Mouse (Mus musculus) fat pad, adult 2 months (tissue): ENCODE results near the gene Ccdc117.
"Not testable (repeated sequence)": the region's sequence is repeated elsewhere in the genome, so short reads cannot be mapped to it uniquely, and the experiment has no call there.

ENCODE experiments used
- DNase-seq: peaks from one replicate; pipeline ENCODE4 v3.0.0-alpha.2; 2011; ENCODE audit warnings: low read depth, low spot score; ENCODE audit errors: extremely low read depth

Gene Ccdc117

DNA sequence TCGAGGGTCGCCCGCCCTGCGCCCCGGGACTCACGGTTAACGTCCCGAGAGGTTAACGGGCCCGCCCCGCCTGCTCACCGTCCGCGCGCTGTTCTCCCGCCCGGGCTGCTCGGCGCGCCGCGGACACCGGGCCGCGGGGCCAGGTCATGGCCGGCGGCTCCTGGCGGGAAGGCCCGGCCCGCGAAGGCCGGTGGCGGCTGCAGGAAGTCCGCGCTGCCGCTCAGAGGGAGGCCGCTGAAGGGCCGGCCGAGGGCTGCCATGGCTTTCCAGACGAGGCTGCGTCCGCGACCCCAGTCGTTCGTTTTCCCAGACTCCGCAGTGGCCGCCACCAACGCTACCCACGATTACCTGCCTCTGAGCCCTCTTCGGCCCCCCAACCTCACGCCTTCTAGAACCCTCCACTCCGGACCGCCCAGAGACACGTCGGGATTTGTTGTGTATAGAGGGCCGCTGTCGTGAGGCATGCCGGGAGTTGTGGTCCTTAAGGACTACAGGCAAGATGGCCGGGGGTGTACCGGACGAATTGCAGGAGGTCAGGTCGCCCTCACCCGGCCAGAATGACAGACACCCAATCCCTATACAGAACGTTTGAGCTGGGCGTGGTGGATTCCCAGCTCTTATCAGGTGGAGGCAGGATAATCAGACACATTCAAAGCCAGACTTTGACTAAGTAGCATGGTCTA lies at the start of gene Ccdc117:
TSS of gene Ccdc117 (minus strand) at position 389 of the 683 bp plus-strand sequence.
- peak; percentile 78 for DNase-seq

DNA sequence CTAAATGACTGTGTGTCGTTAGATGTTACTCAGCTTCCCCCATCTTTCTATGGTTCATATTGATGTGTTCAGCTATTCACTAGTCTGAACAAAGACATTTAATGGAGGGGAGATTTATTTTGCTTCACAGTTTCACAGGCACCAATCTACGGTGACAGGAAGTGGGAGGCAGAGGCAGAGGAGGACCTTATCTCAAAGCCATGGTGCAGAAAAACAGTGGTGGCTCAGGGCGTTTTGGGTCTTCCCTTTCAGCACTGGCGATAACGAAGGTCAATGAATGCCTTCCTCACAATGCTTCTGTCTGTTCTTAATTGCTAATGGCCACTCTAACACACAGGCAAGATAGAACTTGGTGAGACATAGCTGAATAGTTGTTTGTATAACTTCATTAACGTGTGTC lies 33.1 kb upstream of the Ccdc117 start:
- DNase-seq, result no peak

DNA sequence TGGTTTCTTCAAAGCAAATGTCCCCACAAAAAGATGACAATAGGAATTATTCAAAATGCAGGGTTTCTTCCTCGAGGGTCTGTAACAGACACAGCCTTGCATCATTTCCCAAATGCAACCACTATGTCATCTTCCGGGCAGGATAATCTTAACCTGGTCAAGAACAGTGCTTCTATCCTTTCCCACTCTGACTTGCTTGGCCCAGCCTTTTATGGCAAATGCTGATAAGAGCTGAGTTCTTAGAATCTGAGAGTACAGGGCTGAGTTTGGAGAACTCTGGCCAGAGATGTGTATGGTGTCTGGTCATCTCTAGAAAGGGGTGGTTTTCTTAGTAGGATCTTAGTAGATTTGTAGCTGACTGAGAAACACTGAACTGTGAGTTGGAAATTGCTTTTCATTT lies 31.8 kb upstream of the Ccdc117 start:
- no peak for DNase-seq

DNA sequence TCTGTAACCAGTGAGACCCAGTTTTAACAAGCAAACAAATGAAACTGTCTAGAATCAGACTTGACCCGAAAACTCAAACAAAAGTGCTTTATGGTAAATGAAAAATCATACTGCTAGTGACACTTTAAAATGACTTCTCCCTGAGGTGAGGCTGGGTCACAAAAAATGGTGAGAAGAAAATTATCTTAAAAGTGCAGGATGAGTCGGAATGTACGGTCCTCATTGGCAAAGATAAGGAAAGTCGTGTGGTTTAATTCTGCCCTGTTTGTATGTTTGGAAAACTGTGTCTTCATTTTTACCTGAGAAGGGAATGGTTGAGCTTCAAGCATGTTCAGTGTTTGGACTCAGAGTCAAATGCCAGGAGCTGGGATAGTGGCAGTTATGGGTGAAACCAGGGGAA lies 29.9 kb upstream of the Ccdc117 start:
- DNase-seq, result no peak

DNA sequence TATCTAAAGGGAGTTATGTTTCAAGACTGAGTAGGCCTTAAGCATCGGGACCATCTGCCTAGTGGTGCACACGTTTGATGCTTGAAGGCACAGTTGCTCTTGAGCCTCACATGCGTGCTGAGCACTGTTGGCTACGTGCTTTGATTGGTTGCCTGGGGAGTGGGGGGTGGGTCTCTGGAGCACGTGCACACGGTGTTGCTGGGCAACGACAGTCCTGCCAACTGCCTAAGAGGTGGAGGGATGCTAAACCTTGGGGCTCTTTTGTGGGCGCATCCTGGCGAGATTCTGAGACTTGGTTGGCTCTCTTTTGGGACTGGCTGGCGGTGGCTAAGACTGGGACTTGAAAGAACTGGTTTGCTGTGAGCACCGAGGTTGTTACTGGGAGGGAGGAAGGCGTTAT lies 27.5 kb upstream of the Ccdc117 start, which contains the start of gene Ankrd36:
TSS of gene Ankrd36 (plus strand) at position 211 of the 400 bp plus-strand sequence.
- DNase-seq, result no peak

DNA sequence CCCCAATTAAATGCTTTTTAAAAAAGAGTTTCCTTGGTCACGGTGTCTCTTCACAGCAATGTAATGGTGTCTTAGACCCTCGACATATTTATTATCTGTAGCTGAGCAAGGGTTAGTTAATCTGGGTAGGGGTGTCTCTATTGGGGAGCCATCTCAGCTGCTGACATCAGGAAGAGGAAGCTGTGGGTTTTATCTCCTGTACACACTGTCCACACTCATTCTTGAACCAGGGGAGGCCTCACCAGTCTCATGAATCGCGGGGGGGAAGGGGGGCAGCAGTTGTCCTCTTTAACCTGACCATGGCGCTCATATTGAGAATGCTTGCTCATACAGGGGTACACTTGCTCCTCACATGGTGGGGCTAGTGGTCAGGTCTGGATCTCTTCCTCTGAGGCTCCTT lies 26.1 kb upstream of the Ccdc117 start:
- DNase-seq, result no peak

DNA sequence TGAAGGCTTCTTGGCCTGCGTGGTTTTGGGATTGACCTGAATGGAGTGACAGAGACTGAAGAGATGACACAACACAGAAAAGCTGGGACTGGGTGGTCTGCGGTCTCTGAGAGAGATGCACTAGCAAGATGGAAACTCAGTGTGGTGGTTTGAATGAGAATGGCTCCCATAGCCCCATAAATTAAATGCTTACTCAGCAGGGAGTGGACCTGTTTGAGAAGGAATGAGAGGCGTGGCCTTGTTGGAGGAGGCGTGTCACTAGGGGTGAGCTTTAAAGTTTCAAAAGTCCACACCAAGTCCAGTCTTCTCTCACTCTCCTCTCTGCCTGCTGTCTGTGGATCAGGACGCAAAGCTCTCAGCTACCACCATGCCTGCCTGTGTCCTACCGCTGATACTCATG lies 25.7 kb upstream of the Ccdc117 start:
- no peak for DNase-seq

DNA sequence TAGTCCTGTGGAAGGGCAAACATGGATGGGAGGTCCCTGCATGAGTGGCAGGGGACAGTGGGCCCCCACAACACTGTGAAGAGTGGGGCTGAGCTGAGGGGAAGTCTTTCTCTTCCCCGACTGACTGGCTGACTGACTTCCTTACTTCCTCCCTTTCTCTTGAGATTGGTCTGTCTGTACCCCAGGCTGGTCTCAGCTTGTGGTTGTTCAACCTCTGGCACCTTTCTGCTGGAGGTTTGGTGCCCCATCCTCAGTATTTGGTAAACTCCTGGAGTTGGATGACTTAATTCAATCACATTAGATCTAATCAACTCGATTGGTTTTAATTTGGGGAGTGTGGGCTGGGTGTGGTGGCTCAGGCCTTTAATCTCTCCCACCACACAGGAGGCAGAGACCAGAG lies 24.5 kb upstream of the Ccdc117 start:
- DNase-seq, result no peak

DNA sequence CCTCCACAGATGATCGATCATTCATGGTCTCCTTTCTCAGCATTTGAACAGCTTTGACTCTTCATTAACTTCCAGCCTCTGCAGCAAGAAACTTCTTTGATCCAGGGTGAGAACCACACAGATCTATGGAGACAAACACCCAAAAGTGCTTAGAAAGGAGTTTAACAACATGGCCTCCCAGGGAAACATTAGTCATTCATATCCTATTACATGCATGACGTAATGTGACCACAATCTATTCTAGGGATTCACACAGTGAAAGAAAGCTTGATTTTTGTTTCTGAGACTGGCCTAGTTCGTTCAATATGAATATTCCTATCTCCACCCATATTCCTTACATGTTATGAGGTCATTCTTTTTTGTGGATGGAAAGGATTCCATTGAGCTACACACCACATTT lies 23.6 kb upstream of the Ccdc117 start:
- no peak for DNase-seq

DNA sequence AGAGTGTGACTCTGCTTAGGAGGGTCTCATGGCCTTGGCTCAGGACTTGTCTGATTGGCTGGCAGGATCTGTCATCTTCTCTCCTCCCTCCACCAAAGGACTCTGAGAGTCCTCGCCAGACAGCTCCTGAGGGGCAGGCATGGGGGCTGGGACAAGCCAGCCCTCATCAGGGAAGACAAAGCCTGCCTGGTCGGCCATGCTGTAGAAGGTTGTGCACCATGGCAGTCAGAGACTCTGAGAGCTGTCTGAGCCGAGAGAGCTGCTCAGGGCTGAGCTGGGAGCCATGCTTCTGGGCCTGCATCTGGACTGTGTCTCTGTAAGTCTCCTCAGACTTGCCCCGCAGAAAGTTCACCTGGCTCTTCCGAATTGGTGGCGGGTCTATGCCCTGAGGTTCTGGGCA lies 21.9 kb upstream of the Ccdc117 start:
- DNase-seq, result no peak

DNA sequence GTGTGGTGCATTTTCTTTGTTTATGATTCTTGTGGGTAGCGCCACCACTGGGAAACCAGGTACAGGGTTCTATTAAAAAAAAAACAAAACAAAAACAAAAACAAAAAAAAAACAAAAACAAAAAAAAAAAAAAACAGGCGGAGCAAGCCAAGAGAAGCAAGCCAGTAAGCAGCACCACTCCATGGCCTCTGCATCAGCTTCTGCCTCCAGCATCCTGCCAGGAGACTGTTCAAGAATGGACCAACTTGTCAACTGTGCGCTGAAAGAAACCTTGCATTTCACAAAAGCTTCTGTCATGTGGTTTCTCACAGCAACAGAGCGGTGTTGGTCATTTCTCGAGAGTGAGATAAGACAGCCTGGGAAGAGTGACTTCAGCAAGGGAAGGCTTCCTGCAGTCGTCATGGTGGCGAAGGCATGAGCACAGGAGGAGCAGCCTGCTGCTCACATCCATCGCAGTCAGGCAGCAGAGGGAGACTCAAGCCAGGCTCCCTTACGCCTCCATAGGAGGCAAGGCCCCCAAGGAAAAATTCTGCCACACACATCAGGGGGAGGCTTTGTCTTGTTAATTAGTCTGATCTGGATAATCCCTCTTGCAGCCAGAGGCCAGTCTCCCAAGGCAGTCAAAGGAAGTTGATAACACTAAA lies 20.8 kb upstream of the Ccdc117 start:
- no peak for DNase-seq

DNA sequence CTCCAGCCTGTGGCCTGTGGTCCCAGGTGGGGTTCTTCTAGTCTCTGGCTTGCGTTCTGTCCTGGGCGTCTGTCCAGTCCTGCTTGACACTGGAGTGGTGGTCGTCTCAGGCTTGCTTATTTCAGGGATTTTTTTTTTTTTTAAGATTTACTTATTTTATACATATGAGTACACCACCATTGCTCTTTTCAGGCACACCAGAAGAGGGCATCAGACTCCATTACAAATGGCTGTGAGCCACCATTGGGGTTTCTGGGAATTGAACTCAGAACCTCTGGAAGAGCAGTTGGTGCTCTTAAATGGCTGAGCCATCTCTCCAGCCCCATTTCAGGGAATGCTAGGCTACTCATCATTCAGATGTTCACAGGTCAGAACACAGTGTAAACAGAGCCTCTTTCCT lies 18.3 kb upstream of the Ccdc117 start:
- DNase-seq, result no peak

DNA sequence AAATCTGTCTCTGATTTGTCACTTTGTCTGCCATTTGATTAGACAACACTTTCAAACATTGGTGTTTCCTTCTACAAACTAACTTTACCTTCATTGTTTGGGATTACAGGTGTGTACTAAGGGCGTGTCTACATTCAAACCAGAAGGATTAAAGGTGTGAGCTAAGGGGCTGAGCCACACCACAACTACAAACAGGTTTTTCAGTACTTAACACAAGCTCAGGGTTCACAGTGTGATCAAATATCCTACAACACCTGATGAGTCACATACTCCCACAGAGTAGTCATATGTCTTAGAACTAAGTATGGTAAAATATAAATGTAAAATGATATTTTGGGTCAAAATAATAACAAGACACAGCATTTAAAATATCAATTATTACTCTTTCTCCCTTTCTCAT lies 9.9 kb upstream of the Ccdc117 start:
- DNase-seq, result no peak

DNA sequence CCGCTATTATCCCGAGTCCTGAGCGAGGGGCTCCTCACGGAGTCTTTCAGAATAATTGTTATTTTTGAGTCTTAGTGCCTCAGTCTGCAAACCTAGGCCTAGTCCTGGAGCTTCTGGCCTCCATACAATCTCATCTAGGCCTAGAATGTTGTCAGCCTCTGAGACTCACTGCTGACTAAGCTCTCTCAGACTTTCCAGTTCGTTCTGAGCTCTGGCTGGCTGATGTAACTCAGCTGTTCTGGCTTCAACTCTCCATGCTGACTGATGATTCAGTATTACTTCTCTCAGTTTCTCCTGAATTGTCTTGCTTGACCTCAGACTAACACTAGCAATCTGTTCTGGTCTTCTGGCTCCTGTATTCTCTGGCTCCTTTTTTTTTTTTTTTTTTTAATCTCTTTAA lies 9.4 kb upstream of the Ccdc117 start:
- DNase-seq, result no peak

DNA sequence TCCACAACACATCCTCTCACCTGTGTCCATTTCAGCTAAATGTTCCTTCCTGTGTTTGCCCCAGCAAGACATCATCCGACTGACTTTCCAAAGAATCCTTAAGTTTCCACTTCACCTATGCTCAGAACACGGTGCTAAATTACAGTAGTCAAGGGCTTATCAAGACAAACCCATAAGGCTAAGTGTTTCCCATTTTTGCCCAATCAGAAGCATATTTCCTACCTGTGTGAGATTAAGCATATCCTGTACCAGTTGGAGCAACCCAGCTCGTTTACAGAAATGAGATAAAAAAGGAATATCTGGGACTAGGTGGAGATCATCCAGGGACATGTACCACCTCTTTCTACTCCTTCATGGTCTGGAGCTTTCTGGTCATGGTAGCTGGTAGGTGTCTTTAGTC lies 4.7 kb upstream of the Ccdc117 start:
- no peak for DNase-seq

DNA sequence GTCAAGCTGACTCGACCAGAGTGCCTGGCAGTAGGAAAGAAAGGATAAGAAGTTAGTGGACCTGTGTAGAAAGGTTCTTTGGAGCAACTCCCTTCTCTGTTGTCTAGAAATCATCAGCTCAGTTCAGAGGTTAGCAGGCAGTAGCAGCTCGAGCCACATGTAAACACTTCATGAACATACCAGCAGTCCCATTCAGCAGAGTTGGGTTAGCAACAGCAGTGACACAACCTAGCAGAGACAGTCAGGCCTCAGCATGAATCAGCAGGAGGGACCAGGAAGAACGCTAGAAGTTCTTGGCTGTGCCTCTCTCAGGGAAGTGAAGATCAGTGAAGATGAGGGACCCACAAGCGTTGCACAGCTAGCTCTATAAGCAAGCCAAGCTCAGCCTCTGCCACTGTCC lies 3.5 kb upstream of the Ccdc117 start:
- no peak for DNase-seq

DNA sequence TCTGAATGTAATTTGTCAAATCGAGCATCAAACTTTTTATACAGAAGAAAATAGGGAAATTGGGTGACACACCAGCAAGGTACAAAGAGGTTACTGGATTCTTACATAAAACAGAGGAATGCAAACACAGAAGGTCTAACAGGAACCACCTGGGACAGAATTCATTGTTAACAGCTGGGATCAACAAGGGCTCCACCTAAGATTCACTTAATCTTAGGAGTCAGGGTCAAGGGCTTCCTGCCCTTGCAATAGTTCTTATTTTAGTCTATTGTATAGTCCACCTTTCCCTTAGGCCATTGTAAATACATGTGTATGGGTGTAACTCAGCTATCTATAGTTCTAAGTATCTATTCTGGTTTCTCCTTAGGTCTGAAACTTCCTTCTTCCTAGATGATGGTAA lies 2.7 kb upstream of the Ccdc117 start:
- not testable (repeated sequence) for DNase-seq

DNA sequence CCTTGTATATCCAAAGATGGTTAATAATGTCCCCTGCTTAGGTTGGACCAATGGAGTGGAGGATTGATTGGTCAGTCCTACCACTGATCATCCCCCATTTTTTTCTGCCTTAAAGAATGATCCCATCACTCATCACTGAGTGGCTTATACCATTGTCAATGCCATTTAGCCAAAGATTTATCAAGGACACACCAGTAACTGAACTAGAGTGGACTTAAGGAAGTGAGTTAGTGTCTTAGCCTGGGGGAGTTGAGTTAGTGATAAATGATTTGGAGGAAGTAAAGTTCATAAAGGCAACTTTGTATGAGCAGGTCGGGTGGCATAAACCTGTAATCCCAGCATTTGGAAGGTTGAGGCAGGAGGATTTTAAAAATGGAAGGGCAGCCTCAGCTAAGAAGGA lies 1.3 kb upstream of the Ccdc117 start:
- no peak for DNase-seq

DNA sequence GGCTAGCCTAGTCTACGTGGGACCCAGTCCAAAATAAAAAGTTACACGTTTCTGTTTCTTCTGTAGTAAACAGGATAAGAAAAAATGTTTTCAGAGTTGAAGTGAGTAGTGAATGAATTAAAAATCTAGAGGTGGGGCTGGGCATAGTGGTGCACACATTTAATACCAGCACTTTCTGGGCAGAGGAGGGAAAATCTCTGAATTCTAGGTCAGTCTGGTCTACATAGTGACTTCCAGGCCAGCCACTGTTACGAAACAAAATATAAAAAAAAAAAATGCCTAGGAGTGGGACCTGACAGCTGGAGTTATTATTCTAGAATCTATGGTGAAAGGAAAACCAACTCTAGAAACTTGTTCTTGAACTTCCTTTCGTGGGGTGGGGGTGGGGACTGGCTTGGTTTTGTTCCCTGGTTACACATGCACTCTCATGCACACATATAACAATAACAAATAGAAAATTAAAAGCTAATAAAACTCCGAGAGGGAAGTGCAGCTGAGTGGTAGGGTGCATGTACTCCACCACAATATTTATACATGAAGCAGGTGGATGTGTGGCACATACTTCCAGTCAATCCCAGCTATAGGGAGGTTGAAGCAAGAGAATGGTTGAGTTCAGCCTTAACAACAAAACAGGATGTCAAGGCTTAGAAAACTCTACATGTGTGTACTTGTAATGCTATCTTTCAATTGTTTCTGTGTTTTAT lies 647 bp upstream of the Ccdc117 start:
- no peak for DNase-seq

DNA sequence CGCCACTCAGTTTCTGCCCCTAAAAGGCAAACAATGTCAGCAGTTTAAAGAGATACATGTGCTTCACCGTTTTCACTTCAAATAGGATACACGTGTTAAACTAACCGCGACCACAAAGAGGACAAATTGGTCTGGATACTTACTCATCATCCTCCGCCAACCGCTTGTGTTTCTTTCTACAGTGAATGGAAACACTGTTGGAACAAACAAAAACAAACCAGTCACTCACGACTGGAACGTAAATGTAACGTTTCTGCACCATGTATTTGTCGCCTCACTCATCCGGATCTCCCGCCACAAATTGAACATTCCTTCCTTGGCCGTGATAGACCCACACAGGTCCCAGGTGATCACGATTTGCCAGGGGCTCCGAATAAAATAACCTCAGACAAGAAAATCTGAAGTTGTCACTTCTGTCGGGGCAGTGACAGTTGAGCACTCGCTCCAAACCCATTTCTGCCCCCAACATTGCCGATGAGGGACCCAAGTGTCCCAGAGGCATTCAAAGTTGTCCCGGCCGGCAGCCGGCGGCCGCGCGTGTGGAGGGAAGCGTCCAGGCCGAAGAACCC lies 673 bp downstream of the Ccdc117 start:
- DNase-seq, result no peak

DNA sequence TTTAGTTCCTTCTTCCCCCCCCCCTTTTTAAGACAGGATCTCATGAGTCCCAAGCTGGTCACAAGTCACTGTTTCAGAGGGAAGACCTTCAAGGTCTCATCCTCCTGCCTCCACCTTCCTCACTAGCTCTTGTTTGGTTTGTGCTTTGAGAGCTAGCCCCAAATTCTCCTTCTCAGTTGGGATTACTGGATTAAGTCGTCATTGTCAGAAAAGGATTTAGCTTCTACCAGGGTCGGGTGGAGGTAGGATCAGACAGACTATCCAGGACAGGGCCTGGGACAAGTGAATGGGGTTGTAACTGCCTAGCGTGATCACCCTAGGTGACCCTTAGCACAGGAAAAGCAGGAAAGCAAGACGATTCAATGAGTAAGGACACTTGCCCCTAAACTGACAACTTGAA lies 1.7 kb downstream of the Ccdc117 start:
- no peak for DNase-seq

DNA sequence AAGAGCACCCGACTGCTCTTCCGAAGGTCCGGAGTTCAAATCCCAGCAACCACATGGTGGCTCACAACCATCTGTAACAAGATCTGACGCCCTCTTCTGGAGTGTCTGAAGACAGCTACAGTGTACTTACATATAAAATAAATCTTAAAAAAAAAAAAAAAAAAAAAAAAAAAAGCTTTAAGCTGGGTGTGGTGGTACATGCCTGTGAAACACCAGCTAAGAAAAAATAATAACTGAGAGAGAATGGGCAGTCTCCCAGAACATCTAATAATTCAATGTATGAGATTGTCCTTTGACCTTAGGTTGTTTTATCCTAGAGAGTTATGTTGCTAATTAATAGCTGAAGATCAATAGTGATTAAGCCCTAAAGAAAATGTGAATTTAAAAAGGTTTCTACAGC lies 4.5 kb downstream of the Ccdc117 start:
- DNase-seq, result not testable (repeated sequence)
